Mouse (Mus musculus): ENCODE results near the gene Mfap3.

DNA sequence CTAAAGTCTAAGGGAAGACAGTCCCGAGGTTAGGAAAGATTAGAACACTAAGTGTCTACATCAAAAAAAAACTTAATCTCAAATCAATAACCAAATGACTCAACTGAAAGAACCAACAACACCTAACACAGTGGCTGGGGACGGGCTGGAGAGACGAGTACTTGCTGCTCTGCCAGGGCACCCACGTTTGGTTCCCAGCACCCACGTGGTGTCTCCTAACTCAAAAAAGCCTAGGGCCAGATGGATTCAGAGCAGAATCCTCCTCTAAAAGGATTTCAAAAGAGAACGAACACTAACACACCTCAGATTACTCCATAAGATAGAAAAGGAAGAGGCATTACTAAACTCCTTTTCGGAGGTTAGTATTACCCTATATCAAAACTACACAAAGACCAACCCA, 47.5 kb upstream of the Mfap3 start:
- TF ChIP-seq TAL1 (IDR thresholded peaks at IDR 0.05; ENCODE audit: low read length) (no peak), GATA1 (IDR thresholded peaks at IDR 0.05; ENCODE audit: low read length) (no peak)
